Comparison of ENCODE assay signal across 12 mouse cellular contexts in genomic region chr7:45369022-45369745, GRCm38 (mm10). TPM values are rescaled to one million over a fixed set of nuclear protein-coding genes. Genes with fewer than 3 reads are reported as not detected.
DNase-seq lines count a peak whose midpoint lies in the region; ATAC-seq lines count a peak whose summit lies in the region.
"Had no signal": no experiment of that assay in that cellular context is flagged by ENCODE, and none has a peak within 500 bp of the region (broad histone marks: within the 10 kb centered on the region; RNA-seq: fewer than 3 reads in every experiment).

No protein-coding gene starts in this region.

- peaks cover 55% of the 10 kb centered on the region for H3K27me3 ChIP-seq in forebrain, embryonic 10.5 days (ENCODE audit: poor library complexity, severe bottlenecking)
- H3K27me3 ChIP-seq in forebrain, embryonic 14.5 days (replicated peaks; ENCODE audit: control insufficient read depth, insufficient read depth, low read length), result peaks cover 6% of the 10 kb centered on the region; the same call in 1 of the 2 replicates
- H3K27me3 ChIP-seq in liver, embryonic 13.5 days, result peaks cover 57% of the 10 kb centered on the region
- H3K27me3 ChIP-seq in liver, embryonic 12.5 days (replicated peaks), result peaks cover 58% of the 10 kb centered on the region
- H3K27me3 ChIP-seq in hindbrain, embryonic 14.5 days (ENCODE audit: control insufficient read depth, insufficient read depth, low read length), result peaks cover 8% of the 10 kb centered on the region
- peaks cover 34% of the 10 kb centered on the region for H3K27me3 ChIP-seq in neural tube, embryonic 13.5 days

- peaks cover 29% of the 10 kb centered on the region for H3K36me3 ChIP-seq in forebrain, embryonic 10.5 days (replicated peaks)
- peaks cover 26% of the 10 kb centered on the region for H3K36me3 ChIP-seq in forebrain, embryonic 14.5 days (ENCODE audit: control insufficient read depth, insufficient read depth, low read length)
- peaks cover 23% of the 10 kb centered on the region for H3K36me3 ChIP-seq in liver, embryonic 13.5 days
- H3K36me3 ChIP-seq in liver, embryonic 12.5 days, result peaks cover 26% of the 10 kb centered on the region
- H3K36me3 ChIP-seq in hindbrain, embryonic 14.5 days (replicated peaks; ENCODE audit: control insufficient read depth, insufficient read depth), result peaks cover 29% of the 10 kb centered on the region
- peaks cover 28% of the 10 kb centered on the region for H3K36me3 ChIP-seq in neural tube, embryonic 13.5 days

- no peaks in the 10 kb centered on the region for H3K9me3 ChIP-seq in forebrain, embryonic 10.5 days
- H3K9me3 ChIP-seq in forebrain, embryonic 14.5 days (replicated peaks; ENCODE audit: control insufficient read depth, low read length), result no peaks in the 10 kb centered on the region
- no peaks in the 10 kb centered on the region for H3K9me3 ChIP-seq in liver, embryonic 13.5 days (replicated peaks)
- no peaks in the 10 kb centered on the region for H3K9me3 ChIP-seq in liver, embryonic 12.5 days (replicated peaks)
- H3K9me3 ChIP-seq in hindbrain, embryonic 14.5 days (ENCODE audit: control insufficient read depth, low read length), result no peaks in the 10 kb centered on the region
- no peaks in the 10 kb centered on the region for H3K9me3 ChIP-seq in neural tube, embryonic 13.5 days

- no peak for DNase-seq in forebrain, embryonic 10.5 days (ENCODE audit: extremely low spot score, low spot score)
- DNase-seq in forebrain, embryonic 14.5 days (ENCODE audit: low spot score), result no peak
- peak; percentile 8 for DNase-seq in liver, embryonic 13.5 days
- DNase-seq in hindbrain, embryonic 14.5 days (ENCODE audit: low spot score), result no peak
- no peak for DNase-seq in spleen, adult 18-20 months
- DNase-seq in kidney, postnatal 36 days, result no peak
- DNase-seq: gastrocnemius, postnatal 25 days; kidney, adult 8-10 months; left cerebral cortex, postnatal 4 days had no signal

- no peak overlapping the region for H3K4me2 ChIP-seq in forebrain, embryonic 14.5 days (ENCODE audit: low read length)
- no peak overlapping the region for H3K4me2 ChIP-seq in liver, embryonic 13.5 days
- no peak overlapping the region; the same call in 1 of the 2 replicates for H3K4me2 ChIP-seq in liver, embryonic 12.5 days
- H3K4me2 ChIP-seq in hindbrain, embryonic 14.5 days (replicated peaks), result peak overlapping the region; percentile 87
- H3K4me2 ChIP-seq in neural tube, embryonic 13.5 days, result peak overlapping the region; percentile 89

- no peak overlapping the region for H3K9ac ChIP-seq in forebrain, embryonic 14.5 days (ENCODE audit: low read length)
- H3K9ac ChIP-seq in liver, embryonic 13.5 days, result 0 out of 2 replicates have a peak overlapping the region, but pooled peaks have one; percentile 49
- H3K9ac ChIP-seq in liver, embryonic 12.5 days, result no peak overlapping the region
- H3K9ac ChIP-seq in hindbrain, embryonic 14.5 days, result no peak overlapping the region
- 0 out of 2 replicates have a peak overlapping the region, but pooled peaks have one; percentile 70 for H3K9ac ChIP-seq in neural tube, embryonic 13.5 days

- ATAC-seq in forebrain, embryonic 14.5 days, result no peak
- no peak for ATAC-seq in liver, embryonic 13.5 days (ENCODE audit: low read depth)
- no peak for ATAC-seq in liver, embryonic 12.5 days
- no peak for ATAC-seq in hindbrain, embryonic 14.5 days (ENCODE audit: low FRiP score)
- no peak for ATAC-seq in neural tube, embryonic 13.5 days (ENCODE audit: low read depth)

- peak overlapping the region; percentile 60 for H3K4me3 ChIP-seq in forebrain, embryonic 10.5 days
- H3K4me3 ChIP-seq in forebrain, embryonic 14.5 days (ENCODE audit: low read depth, low read length), result no peak overlapping the region
- H3K4me3 ChIP-seq in liver, embryonic 13.5 days (replicated peaks), result no peak overlapping the region
- no peak overlapping the region for H3K4me3 ChIP-seq in liver, embryonic 12.5 days
- H3K4me3 ChIP-seq in hindbrain, embryonic 14.5 days (replicated peaks; ENCODE audit: low read length), result peak overlapping the region; percentile 42; the same call in 1 of the 2 replicates
- peak overlapping the region; percentile 45; the same call in 1 of the 2 replicates for H3K4me3 ChIP-seq in neural tube, embryonic 13.5 days

- WGBS in forebrain, embryonic 10.5 days, result 75% methylated on average over 16 of the region's 16 CpGs
- 75% methylated on average over 16 of the region's 16 CpGs for WGBS in forebrain, embryonic 14.5 days
- 56% methylated on average over 16 of the region's 16 CpGs for WGBS in liver, embryonic 13.5 days (ENCODE audit: insufficient replicate concordance)
- 57% methylated on average over 16 of the region's 16 CpGs for WGBS in liver, embryonic 12.5 days (ENCODE audit: insufficient replicate concordance)
- WGBS in hindbrain, embryonic 14.5 days, result 73% methylated on average over 16 of the region's 16 CpGs
- 75% methylated on average over 16 of the region's 16 CpGs for WGBS in neural tube, embryonic 13.5 days

- H3K4me1 ChIP-seq in forebrain, embryonic 10.5 days, result peaks cover 53% of the 10 kb centered on the region
- peaks cover 28% of the 10 kb centered on the region for H3K4me1 ChIP-seq in forebrain, embryonic 14.5 days (ENCODE audit: control insufficient read depth, insufficient read depth, low read length)
- H3K4me1 ChIP-seq in liver, embryonic 13.5 days (replicated peaks), result peaks cover 42% of the 10 kb centered on the region
- H3K4me1 ChIP-seq in liver, embryonic 12.5 days, result peaks cover 55% of the 10 kb centered on the region
- peaks cover 31% of the 10 kb centered on the region for H3K4me1 ChIP-seq in hindbrain, embryonic 14.5 days (replicated peaks; ENCODE audit: control insufficient read depth, insufficient read depth, low read length)
- peaks cover 63% of the 10 kb centered on the region for H3K4me1 ChIP-seq in neural tube, embryonic 13.5 days (replicated peaks)

- no peak overlapping the region for H3K27ac ChIP-seq in forebrain, embryonic 10.5 days
- no peak overlapping the region for H3K27ac ChIP-seq in forebrain, embryonic 14.5 days (ENCODE audit: low read depth, low read length)
- no peak overlapping the region for H3K27ac ChIP-seq in liver, embryonic 13.5 days
- H3K27ac ChIP-seq in liver, embryonic 12.5 days, result no peak overlapping the region
- no peak overlapping the region for H3K27ac ChIP-seq in hindbrain, embryonic 14.5 days
- H3K27ac ChIP-seq in neural tube, embryonic 13.5 days (replicated peaks), result no peak overlapping the region
- H3K27ac ChIP-seq: macrophage had no signal

RNA-seq across cellular contexts. Expression of gene Lin7b, which starts 1.2 kb away (rescaled TPM):
- 0.47 and 0.81 TPM in 2 replicates for polyA plus RNA-seq in forebrain, embryonic 10.5 days (2016; fragmentation: Nextera tagmentation; extraction: Ambion mirVana)
- polyA plus RNA-seq in forebrain, embryonic 14.5 days (2014; fragmentation: Nextera tagmentation; extraction: Ambion mirVana), result 6.2 and 11.0 TPM in 2 replicates
- polyA plus RNA-seq in liver, embryonic 13.5 days (2015; fragmentation: Nextera tagmentation; extraction: Ambion mirVana), result not detected in 2 replicates
- 0.38 TPM in 1 of 2 replicates, not detected in the other for polyA plus RNA-seq in liver, embryonic 12.5 days (2016; fragmentation: Nextera tagmentation; extraction: Ambion mirVana)
- polyA plus RNA-seq in hindbrain, embryonic 14.5 days (2014; fragmentation: Nextera tagmentation; extraction: Ambion mirVana), result 34.8 and 37.9 TPM in 2 replicates
- 11.1 and 11.6 TPM in 2 replicates for polyA plus RNA-seq in neural tube, embryonic 13.5 days (2015; fragmentation: Nextera tagmentation; extraction: Ambion mirVana)
- polyA plus RNA-seq: macrophage had no signal

RNA-seq across cellular contexts. Expression of gene Ppfia3, which starts 2.4 kb away (rescaled TPM):
- 6.0 and 8.9 TPM in 2 replicates for polyA plus RNA-seq in forebrain, embryonic 10.5 days (2016; fragmentation: Nextera tagmentation; extraction: Ambion mirVana)
- 10.7 and 17.3 TPM in 2 replicates for polyA plus RNA-seq in forebrain, embryonic 14.5 days (2014; fragmentation: Nextera tagmentation; extraction: Ambion mirVana)
- 0.24 and 0.25 TPM in 2 replicates for polyA plus RNA-seq in liver, embryonic 13.5 days (2015; fragmentation: Nextera tagmentation; extraction: Ambion mirVana)
- polyA plus RNA-seq in liver, embryonic 12.5 days (2016; fragmentation: Nextera tagmentation; extraction: Ambion mirVana), result 0.37 and 0.45 TPM in 2 replicates
- polyA plus RNA-seq in hindbrain, embryonic 14.5 days (2014; fragmentation: Nextera tagmentation; extraction: Ambion mirVana), result 29.8 and 32.3 TPM in 2 replicates
- polyA plus RNA-seq in neural tube, embryonic 13.5 days (2015; fragmentation: Nextera tagmentation; extraction: Ambion mirVana), result 18.4 and 20.3 TPM in 2 replicates
- polyA plus RNA-seq: macrophage had no signal

RNA-seq across cellular contexts. Expression of gene Snrnp70, which starts 26.4 kb away (rescaled TPM):
- 295 TPM in 2 replicates for polyA plus RNA-seq in forebrain, embryonic 10.5 days (2016; fragmentation: Nextera tagmentation; extraction: Ambion mirVana)
- polyA plus RNA-seq in forebrain, embryonic 14.5 days (2014; fragmentation: Nextera tagmentation; extraction: Ambion mirVana), result 95.7 and 99.4 TPM in 2 replicates
- polyA plus RNA-seq in liver, embryonic 13.5 days (2015; fragmentation: Nextera tagmentation; extraction: Ambion mirVana), result 108 and 129 TPM in 2 replicates
- polyA plus RNA-seq in liver, embryonic 12.5 days (2016; fragmentation: Nextera tagmentation; extraction: Ambion mirVana), result 170 and 179 TPM in 2 replicates
- 61.4 and 72.3 TPM in 2 replicates for polyA plus RNA-seq in hindbrain, embryonic 14.5 days (2014; fragmentation: Nextera tagmentation; extraction: Ambion mirVana)
- 186 and 225 TPM in 2 replicates for polyA plus RNA-seq in neural tube, embryonic 13.5 days (2015; fragmentation: Nextera tagmentation; extraction: Ambion mirVana)

RNA-seq across cellular contexts. Expression of gene Hrc, which starts 34.1 kb away (rescaled TPM):
- 0.31 and 0.42 TPM in 2 replicates for polyA plus RNA-seq in forebrain, embryonic 10.5 days (2016; fragmentation: Nextera tagmentation; extraction: Ambion mirVana)
- polyA plus RNA-seq in forebrain, embryonic 14.5 days (2014; fragmentation: Nextera tagmentation; extraction: Ambion mirVana), result 0.06 TPM in 1 of 2 replicates, not detected in the other
- 0.12 and 0.15 TPM in 2 replicates for polyA plus RNA-seq in liver, embryonic 13.5 days (2015; fragmentation: Nextera tagmentation; extraction: Ambion mirVana)
- 0.08 and 0.23 TPM in 2 replicates for polyA plus RNA-seq in liver, embryonic 12.5 days (2016; fragmentation: Nextera tagmentation; extraction: Ambion mirVana)
- 0.20 and 0.41 TPM in 2 replicates for polyA plus RNA-seq in hindbrain, embryonic 14.5 days (2014; fragmentation: Nextera tagmentation; extraction: Ambion mirVana)
- polyA plus RNA-seq in neural tube, embryonic 13.5 days (2015; fragmentation: Nextera tagmentation; extraction: Ambion mirVana), result 0.55 and 0.74 TPM in 2 replicates
- polyA plus RNA-seq: macrophage had no signal

RNA-seq across cellular contexts. Expression of gene Trpm4, which starts 35.6 kb away (rescaled TPM):
- 8.3 and 8.9 TPM in 2 replicates for polyA plus RNA-seq in forebrain, embryonic 10.5 days (2016; fragmentation: Nextera tagmentation; extraction: Ambion mirVana)
- polyA plus RNA-seq in forebrain, embryonic 14.5 days (2014; fragmentation: Nextera tagmentation; extraction: Ambion mirVana), result 6.5 and 9.8 TPM in 2 replicates
- polyA plus RNA-seq in liver, embryonic 13.5 days (2015; fragmentation: Nextera tagmentation; extraction: Ambion mirVana), result 0.85 and 1.3 TPM in 2 replicates
- polyA plus RNA-seq in liver, embryonic 12.5 days (2016; fragmentation: Nextera tagmentation; extraction: Ambion mirVana), result 1.2 and 2.2 TPM in 2 replicates
- 7.8 and 9.3 TPM in 2 replicates for polyA plus RNA-seq in hindbrain, embryonic 14.5 days (2014; fragmentation: Nextera tagmentation; extraction: Ambion mirVana)
- polyA plus RNA-seq in neural tube, embryonic 13.5 days (2015; fragmentation: Nextera tagmentation; extraction: Ambion mirVana), result 7.1 and 7.2 TPM in 2 replicates

Comparison
In these comparisons a context has a peak if more than half of its experiments do, and no peak if none do; other contexts are left out.
1. H3K4me3 ChIP-seq: peak in forebrain, embryonic 10.5 days (single experiment), hindbrain, embryonic 14.5 days (single experiment) and neural tube, embryonic 13.5 days (single experiment); none in forebrain, embryonic 14.5 days (single experiment), liver, embryonic 13.5 days (single experiment) and liver, embryonic 12.5 days (single experiment).
2. H3K9ac ChIP-seq: peak in liver, embryonic 13.5 days (single experiment) and neural tube, embryonic 13.5 days (single experiment); none in forebrain, embryonic 14.5 days (single experiment), liver, embryonic 12.5 days (single experiment) and hindbrain, embryonic 14.5 days (single experiment).
3. H3K4me2 ChIP-seq: peak in hindbrain, embryonic 14.5 days (single experiment) and neural tube, embryonic 13.5 days (single experiment); none in forebrain, embryonic 14.5 days (single experiment), liver, embryonic 13.5 days (single experiment) and liver, embryonic 12.5 days (single experiment).